Mouse (Mus musculus) ES-E14 (cell line): ENCODE data around the gene Hist1h2bb. TPM values are rescaled to one million over a fixed set of nuclear protein-coding genes. Genes with fewer than 3 reads are reported as not detected.

Experiments used
- DNase-seq: peaks from one replicate; pipeline ENCODE4 v3.0.0-alpha.2; 2013; ENCODE audit warnings: low read depth, low spot score
- H3K27ac ChIP-seq: 2 replicates; pipeline ENCODE4 v1.5.1; 2012; ENCODE audit warnings: low read depth, mild to moderate bottlenecking, low read length, moderate library complexity, mixed read lengths; ENCODE audit not compliant: poor library complexity, insufficient read depth, severe bottlenecking
- H3K36me3 ChIP-seq: 2 replicates; pipeline ENCODE4 v1.6.1; 2012; ENCODE audit warnings: mild to moderate bottlenecking, low read length, moderate library complexity, mixed read lengths; ENCODE audit not compliant: control insufficient read depth, poor library complexity, insufficient read depth, severe bottlenecking
- H3K4me1 ChIP-seq, 2 experiments: fragments of 150-350 bp in 1 of 2; sonication (generic) in 1 of 2; 2 replicates each; pipeline ENCODE4 v1.6.1; 2012; ENCODE audit warnings: low read length in 2 of 2, mild to moderate bottlenecking in 1 of 2, mixed read lengths in 1 of 2; ENCODE audit not compliant: control insufficient read depth in 2 of 2, insufficient read depth in 2 of 2, poor library complexity in 1 of 2
- H3K4me3 ChIP-seq, 2 experiments: fragments of 150-350 bp in 1 of 2; sonication (generic) in 1 of 2; 2 replicates each; pipeline ENCODE4 v1.5.1; 2012; ENCODE audit warnings: low read length in 2 of 2, low read depth in 1 of 2, mild to moderate bottlenecking in 1 of 2, mixed read lengths in 1 of 2; ENCODE audit not compliant: insufficient read depth in 1 of 2, poor library complexity in 1 of 2, severe bottlenecking in 1 of 2
- H3K9ac ChIP-seq: 2 replicates; pipeline ENCODE4 v1.6.1; 2012; ENCODE audit warnings: low read depth, mild to moderate bottlenecking, low read length, mixed read lengths; ENCODE audit not compliant: poor library complexity, insufficient read depth, severe bottlenecking
- H3K9me3 ChIP-seq: fragments of 150-350 bp; sonication (generic); 2 replicates; pipeline ENCODE4 v1.6.1; 2012; ENCODE audit warnings: low read depth, mild to moderate bottlenecking, low read length; ENCODE audit not compliant: control insufficient read depth, insufficient read depth
- CHD2 ChIP-seq: IDR thresholded peaks from 2 replicates; pipeline ENCODE4 v1.6.1; 2014; ENCODE audit warnings: mild to moderate bottlenecking, low read depth, low read length, inconsistent platforms
- HCFC1 ChIP-seq: IDR thresholded peaks from 2 replicates; pipeline ENCODE4 v1.6.1; 2012; ENCODE audit warnings: low read length, inconsistent platforms, borderline replicate concordance; ENCODE audit not compliant: insufficient read depth
- MAFK ChIP-seq: IDR thresholded peaks from 2 replicates; pipeline ENCODE4 v1.6.1; 2014; ENCODE audit warnings: mild to moderate bottlenecking, low read depth, low read length, inconsistent platforms; ENCODE audit not compliant: insufficient read depth
- ZC3H11A ChIP-seq: IDR thresholded peaks from 2 replicates; pipeline ENCODE4 v1.6.1; 2012; ENCODE audit warnings: low read depth, mild to moderate bottlenecking, inconsistent platforms, low read length, borderline replicate concordance
- ZNF384 ChIP-seq: IDR thresholded peaks from 2 replicates; pipeline ENCODE4 v1.6.1; 2012; ENCODE audit warnings: low read depth, low read length, inconsistent platforms
- in situ Hi-C, 2 experiments: fragments of 600-800 bp; cut with MboI; formaldehyde crosslinking; loops; one replicate each; pipeline ENCODE4 v1.15.1; 2025; ENCODE audit warnings: low sequenced_read_pairs in 2 of 2, inconsistent platforms in 1 of 2; ENCODE audit not compliant: unreplicated experiment in 2 of 2
- total RNA-seq: library from RNA; depleted of rRNA; stranded (reverse); fragments of 300-350 nt; gene quantifications from 2 replicates; pipeline ENCODE4 v1.2.3, GENCODE M21; 2012; rRNA removed

Hist1h2bb gene
- total RNA-seq, 1 experiment = 1,736 TPM

DNA sequence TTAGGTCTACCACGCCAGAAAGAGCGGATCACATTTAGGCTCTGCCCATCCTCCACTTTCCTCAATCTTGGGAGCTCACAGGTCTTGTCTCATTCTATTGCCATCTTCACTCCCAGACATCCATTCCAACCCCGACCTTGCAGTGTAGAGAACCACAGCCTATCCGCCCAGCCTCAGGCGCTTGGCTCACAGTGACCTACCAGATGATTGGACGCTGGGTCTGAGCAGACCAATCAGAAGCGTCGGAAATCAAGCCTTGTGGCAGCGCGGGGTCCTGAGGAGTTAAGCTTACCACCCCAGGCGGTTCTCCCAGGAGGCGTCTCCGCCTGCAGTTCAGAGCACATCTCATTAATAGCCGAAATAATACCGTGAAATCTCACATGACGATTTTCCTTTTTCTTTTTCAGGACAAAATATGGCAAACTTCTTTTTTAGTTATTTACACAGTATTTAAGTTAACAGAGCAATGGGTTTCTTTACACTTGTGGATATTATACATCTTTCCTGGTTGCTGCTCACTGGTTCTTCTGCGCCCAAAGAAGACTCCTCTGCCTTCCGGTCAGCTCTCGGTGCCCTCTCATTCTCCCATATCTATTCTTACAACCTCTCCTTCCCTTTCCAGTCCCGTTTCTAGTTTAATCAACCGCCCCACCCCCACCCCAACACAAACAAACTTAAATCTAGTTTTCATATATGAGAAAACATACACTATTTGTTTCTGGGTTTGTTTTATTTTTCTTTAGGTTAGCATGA is 26.2 kb downstream of the Hist1h2bb start:
- Histone ChIP-seq H3K27ac (no peak overlapping the region), H3K36me3 (no peaks in the 10 kb centered on the region), H3K9me3 (no peaks in the 10 kb centered on the region), H3K4me1 (peaks cover 0 to 2% of the 10 kb centered on the region in 2 experiments; a peak in 3 of 4 replicates), H3K9ac (no peak overlapping the region), H3K4me3 (no peak overlapping the region)
- DNase-seq = peak; percentile 84
- in situ Hi-C loops = loop anchor here in 1 of 2 experiments (25.0 kb wide), 1 partner anchor 1735 kb away; the partner anchor contains the start of genes Hist1h2ag, Hist1h2ah, Hist1h2bj and Hist1h2bk
- TF ChIP-seq ZC3H11A = no peak
- no peak for TF ChIP-seq CHD2
- no peak for TF ChIP-seq MAFK
- no peak for TF ChIP-seq HCFC1
- TF ChIP-seq ZNF384 = no peak

GRCm38 (mm10) chr13:23778339-23778738 is 31.8 kb downstream of the Hist1h2bb start:
- in situ Hi-C loops = loop anchor here in 1 of 2 experiments (25.0 kb wide), 1 partner anchor 534 kb away; no protein-coding TSS in a partner anchor
- H3K4me1 ChIP-seq = peaks cover 0 to 1% of the 10 kb centered on the region in 2 experiments; a peak in 1 of 4 replicates

DNA sequence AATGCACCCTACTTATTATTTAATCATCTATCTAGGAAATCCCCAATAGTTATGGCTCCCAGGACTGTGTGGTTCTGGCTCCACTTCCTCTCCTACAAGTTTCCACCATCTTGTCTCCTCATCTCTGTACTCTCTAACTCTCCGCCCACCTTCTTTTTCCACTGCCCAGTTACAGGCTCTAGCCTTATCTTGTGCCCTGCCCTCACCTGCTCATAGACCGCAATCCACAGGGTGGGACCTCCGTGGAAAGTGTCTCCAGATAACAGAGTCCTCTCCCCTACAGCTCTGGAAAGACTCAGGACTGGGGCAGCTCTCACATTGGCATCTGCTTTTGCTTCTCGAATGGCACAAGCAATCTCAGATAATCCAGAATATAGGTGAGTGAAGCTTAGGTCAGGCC is 32.5 kb downstream of the Hist1h2bb start:
- TF ChIP-seq ZNF384 = no peak
- no peak for TF ChIP-seq ZC3H11A
- no peak for TF ChIP-seq MAFK
- TF ChIP-seq CHD2 = no peak
- TF ChIP-seq HCFC1 = no peak
- in situ Hi-C loops = loop anchor here in 1 of 2 experiments (25.0 kb wide), 1 partner anchor 533 kb away; no protein-coding TSS in a partner anchor
- Histone ChIP-seq H3K36me3 (no peaks in the 10 kb centered on the region), H3K4me1 (no peaks in the 10 kb centered on the region), H3K27ac (no peak overlapping the region), H3K9me3 (no peaks in the 10 kb centered on the region), H3K9ac (no peak overlapping the region), H3K4me3 (no peak overlapping the region; a peak in 1 of 4 replicates)
- DNase-seq = no peak

More at GRCm38 (mm10) chr13:23778339-23778738, 31.8 kb downstream of the Hist1h2bb start:
- H3K36me3 ChIP-seq = no peaks in the 10 kb centered on the region
- no peak overlapping the region for H3K9ac ChIP-seq
- no peak overlapping the region for H3K27ac ChIP-seq
- TF ChIP-seq ZNF384 (peak; percentile 76), MAFK (0 out of 2 replicates have a peak, but pooled peaks have one; percentile 33), ZC3H11A (no peak)
- DNase-seq = no peak
- no peaks in the 10 kb centered on the region for H3K9me3 ChIP-seq
- no peak overlapping the region for H3K4me3 ChIP-seq

GRCm38 (mm10) chr13:23792520-23792919 is 46.0 kb downstream of the Hist1h2bb start:
- Histone ChIP-seq H3K4me3 (no peak overlapping the region), H3K27ac (no peak overlapping the region), H3K9ac (no peak overlapping the region), H3K4me1 (no peaks in the 10 kb centered on the region), H3K36me3 (no peaks in the 10 kb centered on the region), H3K9me3 (no peaks in the 10 kb centered on the region)
- peak; percentile 26 for DNase-seq
- no peak for TF ChIP-seq MAFK
- TF ChIP-seq ZC3H11A = peak; percentile 47; the same call in 1 of the 2 replicates
- TF ChIP-seq HCFC1 = no peak
- no peak for TF ChIP-seq CHD2
- in situ Hi-C loops = loop anchor here in 1 of 2 experiments (25.0 kb wide), 1 partner anchor 520 kb away; no protein-coding TSS in a partner anchor

Other genes starting within 250 kb of the Hist1h2bb start
- 2,382 and 2,804 TPM in 2 replicates for gene Hist1h4h, start 215.7 kb upstream of the Hist1h2bb start, total RNA-seq
- gene Hist1h2af, start 212.8 kb upstream of the Hist1h2bb start, total RNA-seq = 1,402 and 1,887 TPM in 2 replicates
- gene Hist1h3g, start 211.3 kb upstream of the Hist1h2bb start, total RNA-seq = 436 and 621 TPM in 2 replicates
- 98.5 and 146 TPM in 2 replicates for gene Hist1h2bh, start 203.3 kb upstream of the Hist1h2bb start, total RNA-seq
- gene Hist1h3f, start 202.7 kb upstream of the Hist1h2bb start, total RNA-seq = 245 and 289 TPM in 2 replicates
- 1,886 and 2,172 TPM in 2 replicates for gene Hist1h4f, start 195.1 kb upstream of the Hist1h2bb start, total RNA-seq
- 68.4 and 97.6 TPM in 2 replicates for gene Hist1h1d, start 193.5 kb upstream of the Hist1h2bb start, total RNA-seq
- gene Hist1h3e, start 184.4 kb upstream of the Hist1h2bb start, total RNA-seq = 792 and 864 TPM in 2 replicates
- 587 and 755 TPM in 2 replicates for gene Hist1h2ae, start 175.5 kb upstream of the Hist1h2bb start, total RNA-seq
- gene Hist1h2bg, start 175.3 kb upstream of the Hist1h2bb start, total RNA-seq = 1,383 and 2,074 TPM in 2 replicates
- gene Hist1h2bf, start 172.5 kb upstream of the Hist1h2bb start, total RNA-seq = 677 and 970 TPM in 2 replicates
- gene Hist1h2ad, start 172.4 kb upstream of the Hist1h2bb start, total RNA-seq = 1,000 and 1,148 TPM in 2 replicates
- 80.2 and 103 TPM in 2 replicates for gene Hist1h3d, start 171.0 kb upstream of the Hist1h2bb start, total RNA-seq
- 713 and 869 TPM in 2 replicates for gene Hist1h4d, start 165.1 kb upstream of the Hist1h2bb start, total RNA-seq
- 119 and 195 TPM in 2 replicates for gene Hist1h2be, start 125.6 kb upstream of the Hist1h2bb start, total RNA-seq
- gene Hist1h1e, start 124.2 kb upstream of the Hist1h2bb start, total RNA-seq = 131 and 207 TPM in 2 replicates
- 112 and 141 TPM in 2 replicates for gene Hist1h2ac, start 62.8 kb upstream of the Hist1h2bb start, total RNA-seq
- 355 and 545 TPM in 2 replicates for gene Hist1h2bc, start 62.5 kb upstream of the Hist1h2bb start, total RNA-seq
- gene Hist1h1t, start 50.9 kb upstream of the Hist1h2bb start, total RNA-seq = 7.7 and 13.3 TPM in 2 replicates
- 326 and 496 TPM in 2 replicates for gene Hist1h4c, start 48.3 kb upstream of the Hist1h2bb start, total RNA-seq
- gene Hfe, start 35.9 kb upstream of the Hist1h2bb start, total RNA-seq = 1.1 and 1.5 TPM in 2 replicates
- gene Hist1h1c, start 7.9 kb upstream of the Hist1h2bb start, total RNA-seq = 379 and 496 TPM in 2 replicates
- 970 and 1,161 TPM in 2 replicates for gene Hist1h3c, start 1.1 kb upstream of the Hist1h2bb start, total RNA-seq
- gene Hist1h2ab, start 4.4 kb downstream of the Hist1h2bb start, total RNA-seq = 2,399 and 2,956 TPM in 2 replicates
- gene Hist1h3b, start 5.5 kb downstream of the Hist1h2bb start, total RNA-seq = 667 and 954 TPM in 2 replicates
- gene Hist1h4b, start 10.3 kb downstream of the Hist1h2bb start, total RNA-seq = 1,054 and 1,339 TPM in 2 replicates
- 1,331 and 1,744 TPM in 2 replicates for gene Hist1h4a, start 14.5 kb downstream of the Hist1h2bb start, total RNA-seq
- gene Hist1h3a, start 15.7 kb downstream of the Hist1h2bb start, total RNA-seq = 470 and 728 TPM in 2 replicates
- 1,149 and 1,468 TPM in 2 replicates for gene Hist1h1a, start 16.9 kb downstream of the Hist1h2bb start, total RNA-seq
- gene Trim38, start 23.2 kb downstream of the Hist1h2bb start, total RNA-seq = 0.21 and 0.40 TPM in 2 replicates
- gene Slc17a2, start 60.3 kb downstream of the Hist1h2bb start, total RNA-seq = not detected in 2 replicates
- gene Slc17a3, start 92.7 kb downstream of the Hist1h2bb start, total RNA-seq = not detected in 2 replicates
- gene Slc17a1, start 121.0 kb downstream of the Hist1h2bb start, total RNA-seq = not detected in 2 replicates
- gene Slc17a4, start 168.3 kb downstream of the Hist1h2bb start, total RNA-seq = not detected in 2 replicates
- gene Hist1h2ba, start 187.4 kb downstream of the Hist1h2bb start, total RNA-seq = 37.2 and 67.4 TPM in 2 replicates
- gene Hist1h2aa, start 187.7 kb downstream of the Hist1h2bb start, total RNA-seq = 140 and 167 TPM in 2 replicates
- gene Scgn, start 244.5 kb downstream of the Hist1h2bb start, total RNA-seq = not detected in 2 replicates